Mouse (Mus musculus): ENCODE results near the gene Lysmd1. TPM values are rescaled to one million over a fixed set of nuclear protein-coding genes. Genes with fewer than 3 reads are reported as not detected.
"Not testable (repeated sequence)": the region's sequence is repeated elsewhere in the genome, so short reads cannot be mapped to it uniquely, and the experiment has no call there.

Gene Lysmd1
- total RNA-seq, 1 experiment, result 5.1 TPM

DNA sequence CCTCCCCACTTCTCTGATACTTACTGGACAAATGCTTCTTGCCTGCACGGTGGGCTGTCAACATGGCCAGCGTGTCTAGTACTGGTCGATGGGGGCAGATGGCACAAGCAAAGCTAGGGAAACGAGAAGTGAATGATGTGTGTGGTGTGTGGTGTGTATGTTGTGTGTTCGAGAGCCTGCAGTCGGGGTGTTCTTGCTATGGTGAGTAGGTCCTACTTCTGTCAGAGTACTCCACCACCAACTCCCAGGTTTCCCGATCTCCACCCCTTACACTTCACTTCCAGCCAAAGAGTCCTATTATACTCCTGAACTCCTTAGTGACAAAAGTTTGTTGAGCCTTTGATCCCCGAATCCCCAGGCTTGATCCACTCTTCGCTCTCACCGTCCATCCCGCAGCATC lies 712 bp upstream of the Lysmd1 start:
- in situ Hi-C loops (cut with MboI; ENCODE audit: low sequenced_read_pairs in 2 of 2, unreplicated experiment in 2 of 2), result no loop called here
- TF ChIP-seq CHD2 (IDR thresholded peaks at IDR 0.05; ENCODE audit: low read depth, low read length), result no peak
- TF ChIP-seq MAFK (IDR thresholded peaks at IDR 0.05; ENCODE audit: insufficient read depth, low read depth, low read length), result no peak
- TF ChIP-seq HCFC1 (IDR thresholded peaks at IDR 0.05; ENCODE audit: borderline replicate concordance, insufficient read depth, low read length), result no peak
- no peak for TF ChIP-seq ZC3H11A (IDR thresholded peaks at IDR 0.05; ENCODE audit: borderline replicate concordance, low read depth, low read length)
- no peak for TF ChIP-seq ZNF384 (IDR thresholded peaks at IDR 0.05; ENCODE audit: low read depth, low read length)

DNA sequence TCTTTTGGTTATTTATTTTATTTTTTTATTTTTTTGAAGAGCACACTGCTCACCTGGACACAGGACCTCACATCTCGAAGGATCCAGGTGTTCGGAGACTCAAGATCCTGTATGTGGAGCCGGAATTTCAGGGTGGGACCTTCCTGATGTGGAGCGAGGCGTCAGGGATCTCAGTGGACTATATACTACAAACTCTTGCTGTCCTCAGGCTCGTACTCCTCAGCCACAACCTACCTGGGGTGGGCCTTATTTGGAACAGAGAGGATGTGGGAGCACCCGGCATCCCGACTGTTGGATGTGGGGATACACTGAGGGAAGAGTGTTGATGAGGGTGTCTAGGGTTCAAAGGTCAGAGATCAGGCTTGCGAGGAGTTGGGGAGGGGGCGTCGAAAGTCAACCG lies 245 bp downstream of the Lysmd1 start:
- DNase-seq (ENCODE audit: low read depth, low spot score); in situ Hi-C loops (cut with MboI; ENCODE audit: low sequenced_read_pairs in 2 of 2, unreplicated experiment in 2 of 2); H3K9ac ChIP-seq (ENCODE audit: insufficient read depth, low read depth, low read length, poor library complexity, severe bottlenecking); H3K27ac ChIP-seq (ENCODE audit: insufficient read depth, low read depth, low read length, poor library complexity, severe bottlenecking); H3K4me1 ChIP-seq (ENCODE audit: control insufficient read depth in 2 of 2, insufficient read depth in 2 of 2, low read length in 2 of 2, poor library complexity in 1 of 2); H3K9me3 ChIP-seq (ENCODE audit: control insufficient read depth, insufficient read depth, low read depth, low read length); H3K36me3 ChIP-seq (ENCODE audit: control insufficient read depth, insufficient read depth, low read length, poor library complexity, severe bottlenecking); H3K4me3 ChIP-seq (ENCODE audit: insufficient read depth in 1 of 2, low read depth in 1 of 2, low read length in 2 of 2, poor library complexity in 1 of 2, severe bottlenecking in 1 of 2): not testable (repeated sequence)

More for the DNA sequence above, 712 bp upstream of the Lysmd1 start:
- peak overlapping the region; percentile 38; the same call in 1 of the 2 replicates for H3K27ac ChIP-seq (ENCODE audit: insufficient read depth, low read depth, low read length, poor library complexity, severe bottlenecking)
- no peak for DNase-seq (ENCODE audit: low read depth, low spot score)
- peaks cover 3 to 9% of the 10 kb centered on the region in 2 experiments; a peak in 2 of 4 replicates for H3K4me1 ChIP-seq (ENCODE audit: control insufficient read depth in 2 of 2, insufficient read depth in 2 of 2, low read length in 2 of 2, poor library complexity in 1 of 2)
- peak overlapping the region; percentile 95 for H3K9ac ChIP-seq (ENCODE audit: insufficient read depth, low read depth, low read length, poor library complexity, severe bottlenecking)
- no peaks in the 10 kb centered on the region for H3K9me3 ChIP-seq (ENCODE audit: control insufficient read depth, insufficient read depth, low read depth, low read length)
- H3K4me3 ChIP-seq (ENCODE audit: insufficient read depth in 1 of 2, low read depth in 1 of 2, low read length in 2 of 2, poor library complexity in 1 of 2, severe bottlenecking in 1 of 2), result peak overlapping the region; percentile 77 to 93
- peaks cover 3% of the 10 kb centered on the region; the same call in 1 of the 2 replicates for H3K36me3 ChIP-seq (ENCODE audit: control insufficient read depth, insufficient read depth, low read length, poor library complexity, severe bottlenecking)

DNA sequence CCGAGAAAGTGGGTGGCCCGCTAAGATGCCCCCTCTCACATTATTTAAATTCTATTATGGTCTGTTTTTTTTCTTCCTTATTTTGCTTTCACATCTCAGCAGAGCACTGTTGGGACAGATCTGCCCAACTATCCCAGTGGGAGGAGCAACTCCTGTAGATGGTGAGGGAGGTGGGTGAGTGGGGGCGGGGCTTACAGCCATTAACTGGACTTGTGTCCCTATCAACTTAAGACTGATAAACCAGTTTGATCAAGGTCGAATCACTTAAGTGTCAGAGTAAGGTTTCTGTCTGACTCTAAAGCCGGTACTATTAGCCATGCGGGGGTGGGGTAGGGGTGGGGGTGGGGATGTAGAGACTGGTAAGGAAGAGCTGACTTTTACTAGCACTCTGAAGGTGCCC lies 1.1 kb downstream of the Lysmd1 start:
- Histone ChIP-seq H3K4me1 (ENCODE audit: control insufficient read depth in 2 of 2, insufficient read depth in 2 of 2, low read length in 2 of 2, poor library complexity in 1 of 2) (peaks cover 3 to 14% of the 10 kb centered on the region in 2 experiments; a peak in 2 of 4 replicates), H3K9ac (ENCODE audit: insufficient read depth, low read depth, low read length, poor library complexity, severe bottlenecking) (no peak overlapping the region), H3K27ac (ENCODE audit: insufficient read depth, low read depth, low read length, poor library complexity, severe bottlenecking) (no peak overlapping the region), H3K4me3 (ENCODE audit: insufficient read depth in 1 of 2, low read depth in 1 of 2, low read length in 2 of 2, poor library complexity in 1 of 2, severe bottlenecking in 1 of 2) (peak overlapping the region; percentile 41 to 58; a peak in 3 of 4 replicates), H3K9me3 (ENCODE audit: control insufficient read depth, insufficient read depth, low read depth, low read length) (no peaks in the 10 kb centered on the region), H3K36me3 (ENCODE audit: control insufficient read depth, insufficient read depth, low read length, poor library complexity, severe bottlenecking) (no peaks in the 10 kb centered on the region; the same call in 1 of the 2 replicates)
- in situ Hi-C loops (cut with MboI; ENCODE audit: low sequenced_read_pairs in 2 of 2, unreplicated experiment in 2 of 2), result no loop called here
- TF ChIP-seq HCFC1 (IDR thresholded peaks at IDR 0.05; ENCODE audit: borderline replicate concordance, insufficient read depth, low read length) (no peak), ZNF384 (IDR thresholded peaks at IDR 0.05; ENCODE audit: low read depth, low read length) (no peak), MAFK (IDR thresholded peaks at IDR 0.05; ENCODE audit: insufficient read depth, low read depth, low read length) (no peak), CHD2 (IDR thresholded peaks at IDR 0.05; ENCODE audit: low read depth, low read length) (no peak), ZC3H11A (IDR thresholded peaks at IDR 0.05; ENCODE audit: borderline replicate concordance, low read depth, low read length) (no peak)
- DNase-seq (ENCODE audit: low read depth, low spot score), result no peak

DNA sequence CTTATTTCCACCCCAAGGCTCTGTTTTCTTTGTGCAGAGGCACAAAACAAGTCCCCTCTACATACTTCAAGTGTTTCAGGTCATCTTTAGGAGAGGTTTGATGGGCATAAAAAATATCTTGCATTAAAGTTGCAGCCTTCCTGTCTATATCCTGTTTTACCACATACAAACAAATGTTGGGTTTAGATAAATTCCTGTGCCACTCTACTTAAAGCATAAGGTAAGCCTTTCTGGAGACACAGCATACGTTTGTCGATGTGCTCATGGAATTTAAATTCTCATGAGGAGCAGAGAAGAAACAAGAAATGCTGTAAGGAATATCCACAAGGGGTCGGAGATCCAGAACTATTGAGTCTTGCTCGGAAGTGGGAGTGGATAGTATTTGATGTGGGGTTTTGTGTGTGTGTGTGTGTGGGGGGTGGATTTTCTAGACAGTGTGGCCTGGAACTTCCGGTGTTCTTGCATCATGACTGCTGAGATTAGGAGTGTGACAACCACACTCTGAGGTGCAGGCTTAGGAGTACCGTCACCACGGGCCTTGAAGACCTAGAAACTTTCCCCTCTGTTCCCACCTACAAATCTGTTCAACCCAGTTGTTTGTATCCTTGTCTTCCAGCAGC lies 1.7 kb downstream of the Lysmd1 start:
- 0 out of 4 replicates have a peak overlapping the region, but pooled peaks of 1 of the 2 experiments have one; percentile 15 for H3K4me3 ChIP-seq (ENCODE audit: insufficient read depth in 1 of 2, low read depth in 1 of 2, low read length in 2 of 2, poor library complexity in 1 of 2, severe bottlenecking in 1 of 2)
- TF ChIP-seq ZC3H11A (IDR thresholded peaks at IDR 0.05; ENCODE audit: borderline replicate concordance, low read depth, low read length) (no peak), HCFC1 (IDR thresholded peaks at IDR 0.05; ENCODE audit: borderline replicate concordance, insufficient read depth, low read length) (no peak), MAFK (IDR thresholded peaks at IDR 0.05; ENCODE audit: insufficient read depth, low read depth, low read length) (no peak), ZNF384 (IDR thresholded peaks at IDR 0.05; ENCODE audit: low read depth, low read length) (no peak), CHD2 (IDR thresholded peaks at IDR 0.05; ENCODE audit: low read depth, low read length) (no peak)
- H3K9ac ChIP-seq (ENCODE audit: insufficient read depth, low read depth, low read length, poor library complexity, severe bottlenecking), result no peak overlapping the region
- peaks cover 3 to 19% of the 10 kb centered on the region in 2 experiments; a peak in 3 of 4 replicates for H3K4me1 ChIP-seq (ENCODE audit: control insufficient read depth in 2 of 2, insufficient read depth in 2 of 2, low read length in 2 of 2, poor library complexity in 1 of 2)
- in situ Hi-C loops (cut with MboI; ENCODE audit: low sequenced_read_pairs in 2 of 2, unreplicated experiment in 2 of 2), result no loop called here
- H3K36me3 ChIP-seq (ENCODE audit: control insufficient read depth, insufficient read depth, low read length, poor library complexity, severe bottlenecking), result no peaks in the 10 kb centered on the region; the same call in 1 of the 2 replicates
- H3K27ac ChIP-seq (ENCODE audit: insufficient read depth, low read depth, low read length, poor library complexity, severe bottlenecking), result no peak overlapping the region
- no peak for DNase-seq (ENCODE audit: low read depth, low spot score)
- H3K9me3 ChIP-seq (ENCODE audit: control insufficient read depth, insufficient read depth, low read depth, low read length), result no peaks in the 10 kb centered on the region
